Mouse (Mus musculus) ES-Bruce4 (cell line): ENCODE data around the gene Rbpjl. TPM values are rescaled to one million over a fixed set of nuclear protein-coding genes. Genes with fewer than 3 reads are reported as not detected.

Source experiments
- H3K27ac ChIP-seq: 2 replicates; pipeline ENCODE4 v1.5.1; 2012; ENCODE audit warnings: low read length, inconsistent platforms; ENCODE audit not compliant: insufficient read depth
- H3K27me3 ChIP-seq: 2 replicates; pipeline ENCODE4 v1.6.1; 2012; ENCODE audit warnings: mild to moderate bottlenecking, low read length, inconsistent platforms; ENCODE audit not compliant: control insufficient read depth, poor library complexity, insufficient read depth, severe bottlenecking
- H3K36me3 ChIP-seq: 2 replicates; pipeline ENCODE4 v1.6.1; 2012; ENCODE audit warnings: inconsistent platforms, mild to moderate bottlenecking, low read length, moderate library complexity; ENCODE audit not compliant: control insufficient read depth, poor library complexity, insufficient read depth, severe bottlenecking
- H3K4me1 ChIP-seq: one replicate; pipeline ENCODE4 v1.8.1; 2011; ENCODE audit warnings: low read length; ENCODE audit not compliant: control insufficient read depth, insufficient read depth
- H3K4me3 ChIP-seq: 2 replicates; pipeline ENCODE4 v1.5.1; 2011; ENCODE audit warnings: low read depth, mild to moderate bottlenecking, low read length
- H3K9ac ChIP-seq: 2 replicates; pipeline ENCODE4 v1.6.1; 2012; ENCODE audit warnings: low read depth, mild to moderate bottlenecking, inconsistent platforms; ENCODE audit not compliant: poor library complexity, severe bottlenecking
- H3K9me3 ChIP-seq: replicated peaks from 2 replicates; pipeline ENCODE4 v1.6.1; 2012; ENCODE audit warnings: mild to moderate bottlenecking, low read length, inconsistent platforms; ENCODE audit not compliant: control insufficient read depth, poor library complexity, insufficient read depth, severe bottlenecking
- CTCF ChIP-seq: IDR thresholded peaks from one replicate; pipeline ENCODE4 v1.8.1; 2011; ENCODE audit warnings: low read depth, low read length
- EP300 ChIP-seq: IDR thresholded peaks from 2 replicates; pipeline ENCODE4 v1.6.1; 2011; ENCODE audit warnings: low read depth, low read length; ENCODE audit not compliant: insufficient read depth
- POLR2A ChIP-seq: IDR thresholded peaks from one replicate; pipeline ENCODE4 v1.8.1; 2011; ENCODE audit warnings: low read length; ENCODE audit not compliant: insufficient read depth
- polyA plus RNA-seq: library from polyadenylated mRNA; stranded (reverse); fragments of >200 nt; gene quantifications from 2 replicates; pipeline ENCODE4 v1.2.4, GENCODE M21; 2011; ENCODE audit warnings: low read depth; ENCODE audit not compliant: missing spikeins, insufficient read depth, insufficient read length

Rbpjl gene
- polyA plus RNA-seq, 1 experiment: not detected

DNA sequence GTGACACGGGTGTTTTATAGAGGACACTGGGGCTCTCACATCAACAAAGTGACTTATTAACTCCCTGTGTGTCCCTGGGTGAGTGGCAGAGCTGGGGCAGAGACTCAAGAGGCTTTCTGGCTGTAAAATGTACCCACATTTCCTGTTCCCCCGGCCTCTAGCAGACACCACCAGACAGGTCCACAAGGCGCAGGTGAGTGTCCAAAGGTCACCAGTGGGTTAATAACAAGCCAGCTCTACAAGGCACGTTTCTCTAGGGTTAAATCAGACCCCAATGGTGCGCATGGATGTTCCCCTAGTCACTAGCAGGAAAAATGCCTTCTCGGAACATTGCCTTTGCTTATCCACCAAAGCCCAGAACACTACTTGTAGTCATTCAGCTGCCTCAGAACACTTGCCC, 34.8 kb downstream of the Rbpjl start:
- no peaks in the 10 kb centered on the region for H3K36me3 ChIP-seq
- no peaks in the 10 kb centered on the region for H3K27me3 ChIP-seq
- no peak overlapping the region for H3K4me3 ChIP-seq
- no peak overlapping the region for H3K27ac ChIP-seq
- TF ChIP-seq EP300 (no peak), POLR2A (no peak), CTCF (no peak)
- no peak overlapping the region for H3K9ac ChIP-seq
- peaks cover 24% of the 10 kb centered on the region for H3K4me1 ChIP-seq
- no peaks in the 10 kb centered on the region for H3K9me3 ChIP-seq

DNA sequence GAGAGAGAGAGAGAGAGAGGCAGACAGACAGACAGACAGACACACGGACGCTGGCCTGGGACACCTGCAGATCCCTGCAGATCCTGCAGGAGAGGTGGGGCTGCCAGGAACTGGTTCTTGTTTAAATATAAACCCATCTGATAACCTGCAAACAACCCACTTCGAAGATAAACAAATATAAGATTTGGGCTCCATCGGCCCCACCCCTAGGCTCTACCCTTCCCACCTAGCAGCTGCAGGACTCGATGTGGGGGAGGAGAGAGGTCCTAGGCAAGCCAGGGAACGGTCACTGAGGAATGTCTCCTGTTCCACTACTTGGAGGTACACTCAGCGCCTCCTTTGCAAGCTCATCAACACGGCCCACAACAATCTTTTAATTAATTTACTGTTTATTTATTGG, 35.3 kb downstream of the Rbpjl start:
- no peak overlapping the region for H3K27ac ChIP-seq
- no peak for TF ChIP-seq EP300
- no peak for TF ChIP-seq CTCF
- no peak for TF ChIP-seq POLR2A
- no peaks in the 10 kb centered on the region for H3K9me3 ChIP-seq
- peaks cover 24% of the 10 kb centered on the region for H3K4me1 ChIP-seq
- no peak overlapping the region for H3K9ac ChIP-seq
- no peaks in the 10 kb centered on the region for H3K36me3 ChIP-seq
- no peak overlapping the region for H3K4me3 ChIP-seq
- H3K27me3 ChIP-seq: no peaks in the 10 kb centered on the region

GRCm38 (mm10) chr2:164439001-164439421, 36.1 kb downstream of the Rbpjl start:
- Histone ChIP-seq H3K4me1 (peaks cover 24% of the 10 kb centered on the region), H3K36me3 (no peaks in the 10 kb centered on the region), H3K27me3 (no peaks in the 10 kb centered on the region), H3K9me3 (no peaks in the 10 kb centered on the region), H3K27ac (no peak overlapping the region), H3K4me3 (no peak overlapping the region), H3K9ac (no peak overlapping the region)
- TF ChIP-seq CTCF: no peak

DNA sequence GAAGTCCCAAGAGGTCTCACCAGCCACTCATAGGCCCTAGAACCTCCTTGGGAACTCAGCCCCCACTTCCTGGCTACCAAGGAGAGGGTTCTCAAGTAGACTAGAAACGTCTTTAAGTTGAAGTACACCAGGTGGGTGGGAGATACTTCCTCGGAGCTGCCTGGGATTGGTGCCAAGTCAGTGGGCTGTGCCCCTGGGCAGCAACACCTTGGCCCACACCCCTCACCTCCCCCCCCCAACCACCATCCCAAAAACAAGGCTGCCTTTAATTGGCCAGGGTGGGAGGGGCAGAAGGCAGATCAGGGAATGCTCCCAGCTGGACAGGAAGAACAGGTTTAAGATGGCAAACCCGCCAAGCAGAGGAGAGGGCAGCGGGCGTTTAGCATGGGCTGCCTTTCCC, 37.4 kb downstream of the Rbpjl start:
- TF ChIP-seq EP300 (no peak), CTCF (no peak), POLR2A (no peak)
- Histone ChIP-seq H3K9ac (0 out of 2 replicates have a peak overlapping the region, but pooled peaks have one; percentile 94), H3K4me3 (peak overlapping the region; percentile 20; the same call in 1 of the 2 replicates), H3K27me3 (no peaks in the 10 kb centered on the region), H3K27ac (no peak overlapping the region), H3K9me3 (no peaks in the 10 kb centered on the region), H3K36me3 (no peaks in the 10 kb centered on the region), H3K4me1 (peaks cover 17% of the 10 kb centered on the region)

GRCm38 (mm10) chr2:164441155-164441554, 38.2 kb downstream of the Rbpjl start:
- peak overlapping the region; percentile 94 for H3K9ac ChIP-seq

DNA sequence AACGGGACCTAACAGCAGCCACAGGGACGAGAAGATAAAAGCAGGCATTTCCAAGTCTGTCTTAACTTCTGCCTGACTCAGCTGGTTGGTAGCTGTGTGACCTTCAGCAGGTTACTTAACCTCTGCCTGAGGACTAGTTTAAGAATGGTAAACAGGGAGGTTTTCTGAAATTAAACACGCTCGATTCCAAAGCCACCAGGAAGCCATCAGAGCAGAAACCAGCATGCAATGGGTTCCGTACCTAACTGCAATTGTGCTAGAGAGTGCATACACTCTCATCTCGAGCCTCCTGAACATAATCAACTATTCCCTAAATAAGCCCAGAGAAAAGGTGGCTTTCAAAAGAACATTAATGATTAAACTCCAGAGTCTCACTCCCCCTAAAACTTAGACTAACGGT, 38.8 kb downstream of the Rbpjl start:
- Histone ChIP-seq H3K4me1 (peaks cover 12% of the 10 kb centered on the region), H3K27me3 (no peaks in the 10 kb centered on the region), H3K36me3 (no peaks in the 10 kb centered on the region), H3K27ac (no peak overlapping the region), H3K4me3 (peak overlapping the region; percentile 97), H3K9ac (peak overlapping the region; percentile 94), H3K9me3 (no peaks in the 10 kb centered on the region)
- TF ChIP-seq EP300 (no peak), CTCF (no peak), POLR2A (no peak)

More at GRCm38 (mm10) chr2:164441155-164441554, 38.2 kb downstream of the Rbpjl start:
- Histone ChIP-seq H3K9me3 (no peaks in the 10 kb centered on the region), H3K36me3 (no peaks in the 10 kb centered on the region), H3K4me3 (peak overlapping the region; percentile 97), H3K27ac (no peak overlapping the region), H3K27me3 (no peaks in the 10 kb centered on the region), H3K4me1 (peaks cover 14% of the 10 kb centered on the region)
- TF ChIP-seq EP300: 0 out of 2 replicates have a peak, but pooled peaks have one; percentile 44
- no peak for TF ChIP-seq POLR2A
